Mouse (Mus musculus): ENCODE results near the gene Rin2. TPM values are rescaled to one million over a fixed set of nuclear protein-coding genes. Genes with fewer than 3 reads are reported as not detected.

Gene Rin2
- polyA plus RNA-seq, 1 experiment from 2014 or later = 21.1 TPM

DNA sequence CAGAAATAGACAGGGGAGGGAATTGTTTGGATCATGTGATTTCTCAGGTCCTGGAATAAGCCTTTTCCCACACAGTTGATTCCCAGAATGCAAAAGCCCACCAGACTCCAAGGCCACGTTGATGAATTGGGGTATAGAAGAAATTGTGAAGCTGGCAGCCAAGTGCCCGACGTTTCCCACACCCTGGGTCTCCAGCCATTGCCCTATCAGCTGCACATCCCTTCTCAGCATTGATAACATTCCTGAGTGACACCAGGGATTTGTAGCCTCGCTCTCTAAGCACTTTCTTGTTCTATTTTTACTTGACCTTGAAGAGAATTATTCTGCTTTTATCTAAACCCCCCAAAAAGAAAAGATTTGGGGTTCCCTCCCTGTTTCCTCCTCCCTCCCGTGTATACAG lies 142.2 kb downstream of the Rin2 start:
- Histone ChIP-seq H3K27ac (replicated peaks; ENCODE audit: low read depth, low read length) (no peak overlapping the region), H3K9me3 (replicated peaks; ENCODE audit: control insufficient read depth, low read length) (peaks cover 11% of the 10 kb centered on the region), H3K4me1 (ENCODE audit: control insufficient read depth, insufficient read depth, low read length) (no peaks in the 10 kb centered on the region), H3K9ac (replicated peaks; ENCODE audit: low read length) (no peak overlapping the region), H3K27me3 (ENCODE audit: control insufficient read depth, insufficient read depth, low read length) (no peaks in the 10 kb centered on the region), H3K4me3 (ENCODE audit: low read depth, low read length) (no peak overlapping the region), H3K36me3 (replicated peaks; ENCODE audit: control insufficient read depth, insufficient read depth, low read depth, low read length) (no peaks in the 10 kb centered on the region), H3K4me2 (ENCODE audit: low read depth, low read length) (no peak overlapping the region)
- DNase-seq (ENCODE audit: low spot score) (no peak), ATAC-seq (replicated peaks; ENCODE audit: insufficient number of reproducible peaks, low FRiP score, low TSS enrichment, low read depth) (no peak)
- 76% methylated on average over 5 of the region's 5 CpGs for WGBS

DNA sequence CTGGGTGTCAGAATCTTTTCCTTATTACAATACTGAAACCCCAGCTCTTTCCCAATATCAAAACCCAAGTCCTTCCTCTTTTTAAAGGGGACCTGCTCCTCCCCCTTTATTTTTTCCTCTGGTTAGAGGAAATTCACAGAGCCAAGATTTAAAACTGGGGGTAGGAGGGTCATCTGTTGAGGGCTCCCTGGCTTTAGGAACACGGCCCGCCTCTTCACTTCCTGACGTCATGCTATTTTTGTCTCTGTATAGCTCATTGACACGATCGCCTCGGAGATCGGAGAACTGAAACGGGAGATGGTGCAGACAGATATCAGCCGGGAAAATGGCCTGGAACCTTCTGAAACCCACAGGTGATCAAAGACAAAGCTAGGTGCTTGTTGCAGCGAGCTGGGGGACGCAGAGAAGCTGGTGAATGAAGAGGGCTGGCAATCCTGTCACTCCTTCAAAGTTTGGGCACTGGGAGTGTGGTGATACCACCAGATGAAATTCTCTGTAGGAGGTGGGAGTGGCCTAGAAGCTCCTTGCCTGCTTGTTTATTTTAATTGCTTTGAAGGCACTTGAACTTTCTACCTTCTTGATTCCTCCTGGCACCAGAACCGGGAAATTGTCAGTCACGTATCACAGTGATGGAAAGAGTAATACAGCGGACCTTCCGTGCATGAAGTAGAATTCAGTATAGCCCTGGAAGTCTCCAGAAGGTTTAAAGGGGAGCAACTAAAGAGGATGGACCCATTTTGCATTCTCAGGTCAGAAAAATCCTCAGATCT lies 147.2 kb downstream of the Rin2 start:
- Histone ChIP-seq H3K9ac (replicated peaks; ENCODE audit: low read length) (no peak overlapping the region), H3K9me3 (replicated peaks; ENCODE audit: control insufficient read depth, low read length) (no peaks in the 10 kb centered on the region), H3K4me1 (ENCODE audit: control insufficient read depth, insufficient read depth, low read length) (no peaks in the 10 kb centered on the region), H3K4me3 (ENCODE audit: low read depth, low read length) (no peak overlapping the region), H3K27me3 (ENCODE audit: control insufficient read depth, insufficient read depth, low read length) (no peaks in the 10 kb centered on the region), H3K36me3 (replicated peaks; ENCODE audit: control insufficient read depth, insufficient read depth, low read depth, low read length) (no peaks in the 10 kb centered on the region), H3K27ac (replicated peaks; ENCODE audit: low read depth, low read length) (no peak overlapping the region), H3K4me2 (ENCODE audit: low read depth, low read length) (no peak overlapping the region)
- DNase-seq (ENCODE audit: low spot score) (no peak), ATAC-seq (replicated peaks; ENCODE audit: insufficient number of reproducible peaks, low FRiP score, low TSS enrichment, low read depth) (no peak)
- 78% methylated on average over 15 of the region's 15 CpGs for WGBS

DNA sequence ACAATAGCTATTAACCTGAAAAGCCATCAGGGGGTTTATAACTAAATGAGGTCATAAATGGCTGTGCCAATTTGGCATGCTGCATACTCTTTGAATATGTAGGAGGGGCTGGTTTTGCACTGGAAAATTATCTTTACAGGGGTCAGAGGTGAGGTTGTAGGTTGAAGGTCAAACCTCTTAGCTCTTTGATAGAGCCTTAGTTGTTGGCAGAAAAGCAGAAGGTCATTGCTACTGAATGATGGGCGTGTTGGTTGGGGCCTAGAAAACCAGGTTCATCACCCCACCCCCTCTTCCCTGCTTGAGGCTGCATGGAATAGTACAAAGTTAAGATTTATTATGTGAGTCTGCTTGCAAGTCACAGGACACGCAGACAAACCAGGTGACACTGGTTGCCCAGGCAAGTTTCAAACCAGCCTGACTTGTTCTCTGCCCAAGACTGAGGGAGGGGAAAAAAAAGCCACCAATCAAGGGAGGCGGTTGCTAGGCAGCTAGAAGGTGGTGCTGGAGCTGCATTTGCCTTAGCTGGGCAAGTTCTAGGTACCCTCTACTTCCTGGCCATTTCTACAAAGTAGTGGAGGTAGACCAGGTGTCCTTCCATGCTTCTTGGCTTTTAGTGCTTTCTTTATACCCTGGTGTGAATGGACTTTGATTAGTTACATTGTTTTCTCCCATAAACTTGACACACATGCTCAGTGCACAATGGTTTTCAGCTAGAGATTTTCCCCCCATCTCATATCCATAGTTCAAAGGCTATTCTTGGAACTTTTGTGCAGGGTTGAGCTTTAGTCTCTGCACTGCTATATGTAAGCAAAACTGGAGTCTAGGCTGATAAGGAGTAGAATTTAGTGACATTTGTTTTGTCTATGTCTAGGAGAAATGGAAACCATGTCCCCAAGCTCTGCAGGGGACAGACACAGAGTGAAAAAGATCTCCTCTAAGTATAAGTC lies 148.0 kb downstream of the Rin2 start:
- H3K9ac ChIP-seq (replicated peaks; ENCODE audit: low read length) = no peak overlapping the region
- H3K36me3 ChIP-seq (replicated peaks; ENCODE audit: control insufficient read depth, insufficient read depth, low read depth, low read length) = no peaks in the 10 kb centered on the region
- no peaks in the 10 kb centered on the region for H3K9me3 ChIP-seq (replicated peaks; ENCODE audit: control insufficient read depth, low read length)
- H3K4me1 ChIP-seq (ENCODE audit: control insufficient read depth, insufficient read depth, low read length) = no peaks in the 10 kb centered on the region
- DNase-seq (ENCODE audit: low spot score) (peak; percentile 18), ATAC-seq (replicated peaks; ENCODE audit: insufficient number of reproducible peaks, low FRiP score, low TSS enrichment, low read depth) (no peak)
- H3K27ac ChIP-seq (replicated peaks; ENCODE audit: low read depth, low read length) = no peak overlapping the region
- no peak overlapping the region for H3K4me3 ChIP-seq (ENCODE audit: low read depth, low read length)
- H3K4me2 ChIP-seq (ENCODE audit: low read depth, low read length) = no peak overlapping the region
- no peaks in the 10 kb centered on the region for H3K27me3 ChIP-seq (ENCODE audit: control insufficient read depth, insufficient read depth, low read length)
- 76% methylated on average over 3 of the region's 3 CpGs for WGBS

GRCm38 (mm10) chr2:145824749-145825148 lies 149.7 kb downstream of the Rin2 start:
- Histone ChIP-seq H3K9me3 (replicated peaks; ENCODE audit: control insufficient read depth, low read length) (no peaks in the 10 kb centered on the region), H3K27ac (replicated peaks; ENCODE audit: low read depth, low read length) (no peak overlapping the region), H3K27me3 (ENCODE audit: control insufficient read depth, insufficient read depth, low read length) (no peaks in the 10 kb centered on the region), H3K4me3 (ENCODE audit: low read depth, low read length) (no peak overlapping the region), H3K9ac (replicated peaks; ENCODE audit: low read length) (no peak overlapping the region), H3K4me1 (ENCODE audit: control insufficient read depth, insufficient read depth, low read length) (no peaks in the 10 kb centered on the region), H3K4me2 (ENCODE audit: low read depth, low read length) (no peak overlapping the region), H3K36me3 (replicated peaks; ENCODE audit: control insufficient read depth, insufficient read depth, low read depth, low read length) (no peaks in the 10 kb centered on the region)
- ATAC-seq (replicated peaks; ENCODE audit: insufficient number of reproducible peaks, low FRiP score, low TSS enrichment, low read depth) (no peak), DNase-seq (ENCODE audit: low spot score) (no peak)
- 90% methylated on average over 3 of the region's 3 CpGs for WGBS

GRCm38 (mm10) chr2:145825221-145825620 lies 150.2 kb downstream of the Rin2 start:
- DNase-seq (ENCODE audit: low spot score) (no peak), ATAC-seq (replicated peaks; ENCODE audit: insufficient number of reproducible peaks, low FRiP score, low TSS enrichment, low read depth) (no peak)
- Histone ChIP-seq H3K9me3 (replicated peaks; ENCODE audit: control insufficient read depth, low read length) (no peaks in the 10 kb centered on the region), H3K36me3 (replicated peaks; ENCODE audit: control insufficient read depth, insufficient read depth, low read depth, low read length) (no peaks in the 10 kb centered on the region), H3K27me3 (ENCODE audit: control insufficient read depth, insufficient read depth, low read length) (no peaks in the 10 kb centered on the region), H3K4me1 (ENCODE audit: control insufficient read depth, insufficient read depth, low read length) (no peaks in the 10 kb centered on the region), H3K9ac (replicated peaks; ENCODE audit: low read length) (no peak overlapping the region), H3K4me2 (ENCODE audit: low read depth, low read length) (no peak overlapping the region), H3K27ac (replicated peaks; ENCODE audit: low read depth, low read length) (no peak overlapping the region), H3K4me3 (ENCODE audit: low read depth, low read length) (no peak overlapping the region)
- 97% methylated on average over 10 of the region's 10 CpGs for WGBS

DNA sequence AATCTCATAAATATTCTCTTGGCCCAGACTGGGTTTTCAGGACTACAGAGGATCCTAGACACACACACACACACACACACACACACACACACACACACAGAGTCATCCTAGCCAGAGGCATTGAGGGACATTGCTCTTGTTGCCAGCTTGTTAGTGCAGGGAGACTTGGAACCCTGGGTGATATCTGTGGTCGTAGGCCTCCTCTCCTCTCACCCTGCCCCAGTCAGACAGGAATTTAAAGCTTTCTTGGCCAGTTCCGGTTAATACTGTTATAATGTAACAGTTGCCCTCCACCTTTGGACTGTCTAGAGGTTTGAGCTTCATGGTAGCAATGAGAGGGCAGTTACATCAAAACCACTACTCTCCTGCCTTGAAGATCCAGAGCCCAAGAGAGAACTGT lies 152.9 kb downstream of the Rin2 start:
- WGBS = 65% methylated on average over 2 of the region's 2 CpGs
- H3K27ac ChIP-seq (replicated peaks; ENCODE audit: low read depth, low read length) = no peak overlapping the region
- no peak overlapping the region for H3K4me2 ChIP-seq (ENCODE audit: low read depth, low read length)

DNA sequence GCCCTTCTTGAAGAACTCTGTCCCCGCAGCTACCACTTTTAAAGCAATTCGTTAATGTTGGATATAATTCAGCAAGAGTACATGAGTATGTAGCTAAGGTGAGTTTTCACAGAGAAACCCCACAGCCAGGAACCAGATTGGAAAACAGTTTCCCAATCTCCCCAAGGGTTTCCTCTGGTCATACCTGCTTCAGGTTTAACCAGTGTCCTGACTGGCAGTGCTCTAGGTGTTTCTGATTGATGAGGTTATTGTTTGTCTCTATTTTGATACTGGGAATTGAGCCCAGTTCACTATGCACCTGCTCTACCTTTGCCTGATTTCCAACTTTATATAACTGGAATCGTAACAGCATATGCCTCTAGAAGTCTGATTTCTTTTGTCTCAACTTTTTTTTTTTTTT lies 153.6 kb downstream of the Rin2 start:
- no peaks in the 10 kb centered on the region for H3K27me3 ChIP-seq (ENCODE audit: control insufficient read depth, insufficient read depth, low read length)
- H3K36me3 ChIP-seq (replicated peaks; ENCODE audit: control insufficient read depth, insufficient read depth, low read depth, low read length) = no peaks in the 10 kb centered on the region
- 92% methylated on average over 3 of the region's 3 CpGs for WGBS
- H3K9me3 ChIP-seq (replicated peaks; ENCODE audit: control insufficient read depth, low read length) = no peaks in the 10 kb centered on the region
- no peaks in the 10 kb centered on the region; the same call in 1 of the 2 replicates for H3K4me1 ChIP-seq (ENCODE audit: control insufficient read depth, insufficient read depth, low read length)
- no peak overlapping the region for H3K4me2 ChIP-seq (ENCODE audit: low read depth, low read length)
- no peak overlapping the region for H3K27ac ChIP-seq (replicated peaks; ENCODE audit: low read depth, low read length)
- no peak for DNase-seq (ENCODE audit: low spot score)
- no peak for ATAC-seq (replicated peaks; ENCODE audit: insufficient number of reproducible peaks, low FRiP score, low TSS enrichment, low read depth)
- no peak overlapping the region for H3K9ac ChIP-seq (replicated peaks; ENCODE audit: low read length)
- H3K4me3 ChIP-seq (ENCODE audit: low read depth, low read length) = no peak overlapping the region

More for the DNA sequence above, 152.9 kb downstream of the Rin2 start:
- ATAC-seq (replicated peaks; ENCODE audit: insufficient number of reproducible peaks, low FRiP score, low TSS enrichment, low read depth) (no peak), DNase-seq (ENCODE audit: low spot score) (no peak)
- no peaks in the 10 kb centered on the region; the same call in 1 of the 2 replicates for H3K4me1 ChIP-seq (ENCODE audit: control insufficient read depth, insufficient read depth, low read length)
- H3K4me3 ChIP-seq (ENCODE audit: low read depth, low read length) = no peak overlapping the region
- H3K9ac ChIP-seq (replicated peaks; ENCODE audit: low read length) = no peak overlapping the region
- H3K9me3 ChIP-seq (replicated peaks; ENCODE audit: control insufficient read depth, low read length) = no peaks in the 10 kb centered on the region
- no peaks in the 10 kb centered on the region for H3K36me3 ChIP-seq (replicated peaks; ENCODE audit: control insufficient read depth, insufficient read depth, low read depth, low read length)
- no peaks in the 10 kb centered on the region for H3K27me3 ChIP-seq (ENCODE audit: control insufficient read depth, insufficient read depth, low read length)

DNA sequence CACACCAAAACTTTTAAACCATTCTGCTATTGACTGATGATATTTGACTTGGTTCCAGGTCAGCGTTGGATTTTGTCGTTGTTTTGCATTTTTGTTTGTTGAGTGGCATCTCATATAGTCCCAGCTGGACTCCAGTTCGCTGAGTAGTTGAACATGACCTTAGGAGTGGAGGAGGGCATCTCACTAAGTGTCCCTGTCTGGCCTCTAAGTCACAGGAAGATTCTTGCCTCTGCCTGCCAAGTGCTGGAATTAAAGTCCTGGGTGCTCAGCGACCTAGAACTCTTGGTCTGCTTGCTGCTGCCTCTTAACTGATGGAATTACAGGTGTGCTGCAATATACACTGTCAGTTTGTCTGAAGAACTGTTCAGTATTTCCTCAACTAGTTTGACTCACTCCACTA lies 154.2 kb downstream of the Rin2 start:
- Histone ChIP-seq H3K27me3 (ENCODE audit: control insufficient read depth, insufficient read depth, low read length) (no peaks in the 10 kb centered on the region), H3K9me3 (replicated peaks; ENCODE audit: control insufficient read depth, low read length) (no peaks in the 10 kb centered on the region), H3K9ac (replicated peaks; ENCODE audit: low read length) (no peak overlapping the region), H3K4me3 (ENCODE audit: low read depth, low read length) (no peak overlapping the region), H3K27ac (replicated peaks; ENCODE audit: low read depth, low read length) (no peak overlapping the region), H3K4me1 (ENCODE audit: control insufficient read depth, insufficient read depth, low read length) (no peaks in the 10 kb centered on the region; the same call in 1 of the 2 replicates), H3K36me3 (replicated peaks; ENCODE audit: control insufficient read depth, insufficient read depth, low read depth, low read length) (no peaks in the 10 kb centered on the region), H3K4me2 (ENCODE audit: low read depth, low read length) (no peak overlapping the region)
- DNase-seq (ENCODE audit: low spot score) = no peak
- no peak for ATAC-seq (replicated peaks; ENCODE audit: insufficient number of reproducible peaks, low FRiP score, low TSS enrichment, low read depth)
- WGBS = 88% methylated on average over 4 of the region's 4 CpGs
